Mouse (Mus musculus): ENCODE data around the gene Ggct. TPM values are rescaled to one million over a fixed set of nuclear protein-coding genes. Genes with fewer than 3 reads are reported as not detected.

Gene Ggct
- total RNA-seq, 2 experiments from 2014 or later = 8.8 to 10.2 TPM

GRCm38 (mm10) chr6:54946241-54946953 is 46.4 kb downstream of the Ggct start:
- DNase-seq = no peak

DNA sequence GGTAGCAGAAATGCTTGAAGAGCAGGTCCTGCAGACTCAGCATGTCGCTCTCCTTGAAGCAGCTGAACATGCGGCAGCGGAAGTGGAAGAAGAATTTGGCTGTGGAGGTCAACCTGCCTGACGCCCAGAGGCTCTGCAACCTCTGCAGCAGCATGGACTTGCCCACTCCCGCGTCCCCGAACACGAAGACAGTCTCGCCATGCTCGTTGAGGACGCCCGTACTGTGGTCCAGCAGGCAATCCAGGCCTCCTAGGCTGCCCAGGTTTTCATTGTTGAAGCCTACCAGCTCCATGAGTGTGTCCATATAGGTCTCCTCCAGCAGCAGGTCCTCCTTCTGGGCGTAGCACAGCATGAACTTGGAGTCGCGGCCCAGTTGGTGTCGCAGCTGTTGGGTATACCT is 48.2 kb downstream of the Ggct start:
- DNase-seq = no peak

GRCm38 (mm10) chr6:54943753-54944152 is 49.0 kb downstream of the Ggct start:
- no peak for DNase-seq

GRCm38 (mm10) chr6:54943292-54943691 is 49.5 kb downstream of the Ggct start:
- no peak for DNase-seq

DNA sequence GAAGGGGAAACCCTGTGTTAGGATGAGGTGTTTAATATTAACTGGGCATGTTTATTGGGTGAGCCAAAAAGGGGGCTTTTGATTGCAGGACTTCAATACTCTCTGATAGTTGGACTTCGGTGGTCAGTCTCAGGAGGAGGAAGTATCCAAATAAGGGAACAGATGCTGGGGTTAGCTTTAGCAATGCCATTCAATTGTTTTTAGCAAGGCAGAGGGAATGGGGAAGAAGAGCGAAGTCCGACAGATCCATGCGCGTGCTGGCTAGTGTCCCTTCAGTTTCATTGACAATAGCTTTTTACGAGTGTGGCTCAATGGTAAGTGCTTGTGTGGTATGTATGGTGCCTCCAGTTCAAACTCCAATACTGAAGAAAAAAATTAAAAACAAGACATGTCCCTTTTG is 51.6 kb downstream of the Ggct start:
- DNase-seq = no peak

GRCm38 (mm10) chr6:54940126-54940525 is 52.6 kb downstream of the Ggct start:
- peak; percentile 20 for DNase-seq

DNA sequence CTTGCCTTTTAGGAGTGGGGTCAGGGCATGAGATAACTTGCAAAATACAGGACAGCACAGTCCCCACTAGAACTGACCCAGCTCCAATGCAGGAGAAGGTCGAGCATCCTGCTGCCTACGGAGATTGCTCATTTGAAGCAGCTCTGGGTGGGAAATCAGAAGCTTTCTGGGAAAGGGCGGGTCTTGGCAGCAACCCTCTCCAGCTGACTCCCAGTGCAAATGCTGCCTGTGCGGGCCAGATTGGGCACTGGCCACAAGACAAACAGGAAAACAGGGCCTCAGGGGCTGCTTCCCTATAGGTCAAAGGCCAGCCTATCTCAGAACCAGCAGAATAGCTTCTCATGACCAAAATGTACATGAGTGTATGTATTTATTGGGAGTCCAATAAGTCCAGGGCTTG is 53.1 kb downstream of the Ggct start:
- DNase-seq = peak; percentile 45

- DNase-seq = no peak
Measured at GRCm38 (mm10) chr6:54936496-54936895, 56.3 kb downstream of the Ggct start.

- DNase-seq = no peak
Measured at GRCm38 (mm10) chr6:54934930-54935329, 57.8 kb downstream of the Ggct start.

DNA sequence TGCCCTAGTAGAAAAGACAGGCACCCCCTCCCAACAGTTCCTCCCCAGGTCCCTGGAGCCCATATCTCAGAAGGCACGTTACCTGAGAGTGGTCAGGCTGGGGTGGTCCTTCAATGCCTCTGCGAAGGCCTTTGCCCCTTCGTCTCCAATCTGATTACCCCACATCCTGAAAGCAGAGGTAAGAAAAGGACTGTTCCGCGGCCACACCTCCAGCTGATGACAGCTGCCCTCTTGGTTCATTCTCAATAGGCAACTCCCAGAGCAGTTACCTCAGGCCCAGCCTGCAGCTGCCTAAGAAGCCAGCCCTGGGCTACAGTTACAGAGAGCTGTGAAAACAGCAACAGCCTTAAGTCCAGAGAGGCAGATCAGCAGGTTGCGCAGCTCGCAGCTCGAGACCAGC is 58.4 kb downstream of the Ggct start:
- DNase-seq = no peak

DNA sequence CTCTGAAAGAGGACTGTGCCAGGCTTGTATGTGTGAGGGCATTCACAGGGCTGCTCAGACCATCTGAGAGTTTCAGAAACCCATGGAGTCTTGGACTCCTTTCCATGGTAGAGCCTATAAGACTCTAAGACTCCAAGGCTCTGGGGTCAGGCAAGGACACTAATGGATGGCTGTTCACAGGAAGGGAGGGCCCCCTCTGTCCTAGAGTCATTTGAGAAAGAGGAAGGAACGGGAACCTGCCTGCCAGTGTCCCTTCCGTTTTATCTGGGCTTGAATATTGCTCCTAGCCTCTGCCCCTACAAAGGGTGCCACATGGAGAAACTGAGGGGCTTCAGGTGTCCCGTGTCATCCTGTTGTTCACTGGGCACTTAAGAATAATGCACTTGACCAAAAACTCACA is 58.9 kb downstream of the Ggct start:
- no peak for DNase-seq

DNA sequence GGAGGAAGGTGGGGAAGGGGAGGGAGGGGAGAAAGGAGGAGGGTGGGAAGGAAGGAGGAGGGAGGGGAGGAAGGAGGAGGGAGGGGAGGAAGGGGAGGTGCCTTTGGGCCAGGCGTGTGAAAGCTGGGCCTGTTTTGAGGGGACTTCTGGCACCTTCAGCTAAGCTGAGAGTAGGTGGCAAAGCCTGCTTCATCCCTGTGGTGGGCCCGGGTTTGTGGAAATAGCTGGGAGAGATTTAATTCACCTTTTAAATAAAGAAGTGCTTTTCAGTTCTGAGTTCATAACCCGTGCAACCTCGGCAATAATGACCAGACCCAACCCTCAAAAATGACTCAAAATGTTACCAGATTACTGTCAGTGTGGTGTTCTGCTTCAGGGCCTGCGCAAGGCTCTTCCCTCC is 59.5 kb downstream of the Ggct start:
- no peak for DNase-seq

Other genes with a start within 250 kb of the Ggct start
- 10 to 100 TPM; 20.1 to 24.3 TPM for gene Znrf2, start 176.0 kb downstream of the Ggct start, total RNA-seq (2021)
- 10 to 100 TPM in 1 of 2 experiments, 1 to 10 TPM in 1; 9.3 to 10.3 TPM for gene Nod1, start 20.3 kb downstream of the Ggct start, total RNA-seq (2021)
- 10 to 100 TPM; 93.7 to 98.2 TPM for gene Gars, start 45.1 kb upstream of the Ggct start, total RNA-seq (2021)
- 10 to 100 TPM; 11.4 to 12.0 TPM for gene Crhr2, start 140.1 kb upstream of the Ggct start, total RNA-seq (2021)
- not detected for gene Inmt, start 182.1 kb upstream of the Ggct start, total RNA-seq (2021)
- 1 to 10 TPM; 4.0 to 4.6 TPM for gene Mindy4, start 210.4 kb upstream of the Ggct start, total RNA-seq (2021)